Mouse (Mus musculus) limb, embryonic 13.5 days (tissue): Measurements from ENCODE around the gene Lpcat1. TPM values are rescaled to one million over a fixed set of nuclear protein-coding genes. Genes with fewer than 3 reads are reported as not detected.

Experiments used
- ATAC-seq: fragments of 200-750 bp; cut with Nextera tagmentation; 2 replicates; pipeline ENCODE4 v1.8.0; 2017; ENCODE audit warnings: low read depth, moderate number of reproducible peaks, moderate TSS enrichment; ENCODE audit not compliant: low FRiP score
- H3K27ac ChIP-seq: fragments of 300-500 bp; sonication (generic); 2 replicates; pipeline ENCODE4 v1.5.1; 2015; ENCODE audit warnings: inconsistent platforms, mild to moderate bottlenecking, moderate library complexity
- H3K27me3 ChIP-seq: fragments of 300-500 bp; sonication (generic); 2 replicates; pipeline ENCODE4 v1.6.1; 2015; ENCODE audit warnings: mild to moderate bottlenecking, inconsistent platforms
- H3K36me3 ChIP-seq: fragments of 300-500 bp; sonication (generic); 2 replicates; pipeline ENCODE4 v1.6.1; 2015; ENCODE audit warnings: inconsistent platforms, mild to moderate bottlenecking, moderate library complexity
- H3K4me1 ChIP-seq: fragments of 300-500 bp; sonication (generic); 2 replicates; pipeline ENCODE4 v1.6.1; 2015; ENCODE audit warnings: inconsistent platforms
- H3K4me2 ChIP-seq: fragments of 300-500 bp; sonication (generic); replicated peaks from 2 replicates; pipeline ENCODE4 v1.6.1; 2015; ENCODE audit warnings: inconsistent platforms, mild to moderate bottlenecking, moderate library complexity
- H3K4me3 ChIP-seq: fragments of 300-500 bp; sonication (generic); 2 replicates; pipeline ENCODE4 v1.5.1; 2015; ENCODE audit warnings: moderate library complexity, mild to moderate bottlenecking, inconsistent platforms
- H3K9ac ChIP-seq: fragments of 300-500 bp; sonication (generic); 2 replicates; pipeline ENCODE4 v1.6.1; 2015; ENCODE audit warnings: mild to moderate bottlenecking, inconsistent platforms
- H3K9me3 ChIP-seq: fragments of 300-500 bp; sonication (generic); 2 replicates; pipeline ENCODE4 v1.6.1; 2016; ENCODE audit warnings: inconsistent platforms
- WGBS: fragments of 180-500 bp; shearing (Covaris S2); methylation state at CpG from one replicate; pipeline ENCODE4 v1.1.7; 2015; 5-methylcytosine and 5-hydroxymethylcytosine counted together
- polyA plus RNA-seq: library from polyadenylated mRNA; unstranded; fragments of >200 nt; fragmentation: Nextera tagmentation; extraction: Ambion mirVana; gene quantifications from 2 replicates; pipeline ENCODE4 v1.2.1, GENCODE M21; 2015

Gene Lpcat1
- polyA plus RNA-seq, 1 experiment from 2014 or later, result 53.6 TPM

GRCm38 (mm10) chr13:73468834-73469233 lies 1.8 kb downstream of the Lpcat1 start:
- Histone ChIP-seq H3K4me3 (peak overlapping the region; percentile 87), H3K4me2 (peak overlapping the region; percentile 91), H3K27me3 (no peaks in the 10 kb centered on the region), H3K4me1 (peaks cover 47% of the 10 kb centered on the region), H3K36me3 (peaks cover 10% of the 10 kb centered on the region; the same call in 1 of the 2 replicates), H3K27ac (no peak overlapping the region), H3K9ac (peak overlapping the region; percentile 95), H3K9me3 (no peaks in the 10 kb centered on the region)
- no peak for ATAC-seq
- 66% methylated on average over 3 of the region's 3 CpGs for WGBS

- no peak for ATAC-seq
- H3K27ac ChIP-seq, result no peak overlapping the region
- WGBS, result 63% methylated on average over 9 of the region's 9 CpGs
- H3K9ac ChIP-seq, result peak overlapping the region; percentile 95
- H3K4me2 ChIP-seq, result peak overlapping the region; percentile 91
- no peaks in the 10 kb centered on the region for H3K27me3 ChIP-seq
- peaks cover 47% of the 10 kb centered on the region for H3K4me1 ChIP-seq
- H3K36me3 ChIP-seq, result peaks cover 10% of the 10 kb centered on the region; the same call in 1 of the 2 replicates
- H3K4me3 ChIP-seq, result peak overlapping the region; percentile 87; the same call in 1 of the 2 replicates
- no peaks in the 10 kb centered on the region for H3K9me3 ChIP-seq
These were observed 2.4 kb downstream of the Lpcat1 start for GRCm38 (mm10) chr13:73469257-73469967.

- 59% methylated on average over 3 of the region's 3 CpGs for WGBS
- H3K4me1 ChIP-seq, result peaks cover 43% of the 10 kb centered on the region
These were observed 5.5 kb downstream of the Lpcat1 start for GRCm38 (mm10) chr13:73472481-73472880.

GRCm38 (mm10) chr13:73473746-73474145 lies 6.7 kb downstream of the Lpcat1 start:
- peaks cover 19% of the 10 kb centered on the region for H3K36me3 ChIP-seq
- 93% methylated on average over 2 of the region's 2 CpGs for WGBS
- no peaks in the 10 kb centered on the region for H3K27me3 ChIP-seq

More at GRCm38 (mm10) chr13:73472481-73472880, 5.5 kb downstream of the Lpcat1 start:
- no peak for ATAC-seq
- no peaks in the 10 kb centered on the region for H3K27me3 ChIP-seq
- no peaks in the 10 kb centered on the region for H3K9me3 ChIP-seq
- H3K4me3 ChIP-seq, result no peak overlapping the region
- H3K9ac ChIP-seq, result no peak overlapping the region
- H3K36me3 ChIP-seq, result peaks cover 19% of the 10 kb centered on the region
- H3K4me2 ChIP-seq, result no peak overlapping the region
- H3K27ac ChIP-seq, result no peak overlapping the region

GRCm38 (mm10) chr13:73474163-73474562 lies 7.2 kb downstream of the Lpcat1 start:
- H3K9ac ChIP-seq, result no peak overlapping the region
- no peak overlapping the region for H3K27ac ChIP-seq
- peaks cover 40% of the 10 kb centered on the region for H3K4me1 ChIP-seq
- H3K36me3 ChIP-seq, result peaks cover 19% of the 10 kb centered on the region
- H3K27me3 ChIP-seq, result no peaks in the 10 kb centered on the region
- H3K9me3 ChIP-seq, result no peaks in the 10 kb centered on the region
- ATAC-seq, result no peak
- H3K4me2 ChIP-seq, result no peak overlapping the region
- no peak overlapping the region for H3K4me3 ChIP-seq
- 82% methylated on average over 6 of the region's 6 CpGs for WGBS

More at GRCm38 (mm10) chr13:73473746-73474145, 6.7 kb downstream of the Lpcat1 start:
- no peak overlapping the region for H3K9ac ChIP-seq
- no peak for ATAC-seq
- no peaks in the 10 kb centered on the region for H3K9me3 ChIP-seq
- H3K4me2 ChIP-seq, result no peak overlapping the region
- H3K4me3 ChIP-seq, result no peak overlapping the region
- no peak overlapping the region for H3K27ac ChIP-seq
- H3K4me1 ChIP-seq, result peaks cover 45% of the 10 kb centered on the region

- H3K27me3 ChIP-seq, result no peaks in the 10 kb centered on the region
- 88% methylated on average over 12 of the region's 12 CpGs for WGBS
- peaks cover 29% of the 10 kb centered on the region for H3K4me1 ChIP-seq
- no peak overlapping the region for H3K4me2 ChIP-seq
- no peaks in the 10 kb centered on the region for H3K9me3 ChIP-seq
- peaks cover 11% of the 10 kb centered on the region for H3K36me3 ChIP-seq
- no peak overlapping the region for H3K9ac ChIP-seq
- H3K27ac ChIP-seq, result no peak overlapping the region
- no peak for ATAC-seq
- H3K4me3 ChIP-seq, result no peak overlapping the region
These were observed 8.3 kb downstream of the Lpcat1 start for GRCm38 (mm10) chr13:73475058-73475980.

- Histone ChIP-seq H3K36me3 (peaks cover 9% of the 10 kb centered on the region), H3K27ac (no peak overlapping the region), H3K27me3 (no peaks in the 10 kb centered on the region), H3K9ac (no peak overlapping the region), H3K4me2 (no peak overlapping the region), H3K4me1 (peaks cover 26% of the 10 kb centered on the region), H3K9me3 (no peaks in the 10 kb centered on the region), H3K4me3 (no peak overlapping the region)
- no peak for ATAC-seq
- WGBS, result 91% methylated on average over 5 of the region's 5 CpGs
These were observed 9.3 kb downstream of the Lpcat1 start for GRCm38 (mm10) chr13:73476259-73476658.

GRCm38 (mm10) chr13:73476796-73477195 lies 9.8 kb downstream of the Lpcat1 start:
- H3K27me3 ChIP-seq, result no peaks in the 10 kb centered on the region
- no peak overlapping the region for H3K4me3 ChIP-seq
- H3K36me3 ChIP-seq, result peaks cover 9% of the 10 kb centered on the region
- WGBS, result 84% methylated on average over 8 of the region's 8 CpGs
- no peak for ATAC-seq
- no peak overlapping the region for H3K4me2 ChIP-seq
- no peak overlapping the region for H3K27ac ChIP-seq
- H3K4me1 ChIP-seq, result peaks cover 26% of the 10 kb centered on the region
- no peak overlapping the region for H3K9ac ChIP-seq
- H3K9me3 ChIP-seq, result no peaks in the 10 kb centered on the region

GRCm38 (mm10) chr13:73477841-73478240 lies 10.8 kb downstream of the Lpcat1 start:
- H3K36me3 ChIP-seq, result peaks cover 9% of the 10 kb centered on the region
- H3K4me3 ChIP-seq, result no peak overlapping the region
- H3K9ac ChIP-seq, result no peak overlapping the region
- H3K9me3 ChIP-seq, result no peaks in the 10 kb centered on the region
- peaks cover 18% of the 10 kb centered on the region for H3K4me1 ChIP-seq
- no peak overlapping the region for H3K27ac ChIP-seq
- 89% methylated on average over 2 of the region's 2 CpGs for WGBS
- H3K27me3 ChIP-seq, result no peaks in the 10 kb centered on the region
- no peak for ATAC-seq
- no peak overlapping the region for H3K4me2 ChIP-seq

GRCm38 (mm10) chr13:73482476-73482875 lies 15.5 kb downstream of the Lpcat1 start:
- WGBS, result 85% methylated on average over 7 of the region's 7 CpGs
- H3K4me3 ChIP-seq, result no peak overlapping the region
- 0 out of 2 replicates have a peak, but pooled peaks cover 5% of the 10 kb centered on the region for H3K9me3 ChIP-seq
- no peak overlapping the region for H3K27ac ChIP-seq
- H3K27me3 ChIP-seq, result no peaks in the 10 kb centered on the region
- peaks cover 34% of the 10 kb centered on the region for H3K36me3 ChIP-seq
- H3K4me2 ChIP-seq, result no peak overlapping the region
- peaks cover 10% of the 10 kb centered on the region for H3K4me1 ChIP-seq
- no peak for ATAC-seq
- no peak overlapping the region for H3K9ac ChIP-seq

GRCm38 (mm10) chr13:73483331-73483730 lies 16.3 kb downstream of the Lpcat1 start:
- ATAC-seq, result no peak

GRCm38 (mm10) chr13:73484171-73484570 lies 17.2 kb downstream of the Lpcat1 start:
- no peak for ATAC-seq
- 73% methylated on average over 5 of the region's 5 CpGs for WGBS
- Histone ChIP-seq H3K4me1 (no peaks in the 10 kb centered on the region), H3K4me3 (no peak overlapping the region), H3K36me3 (peaks cover 49% of the 10 kb centered on the region), H3K4me2 (no peak overlapping the region), H3K27me3 (no peaks in the 10 kb centered on the region), H3K9me3 (0 out of 2 replicates have a peak, but pooled peaks cover 5% of the 10 kb centered on the region), H3K27ac (no peak overlapping the region), H3K9ac (no peak overlapping the region)

More at GRCm38 (mm10) chr13:73483331-73483730, 16.3 kb downstream of the Lpcat1 start:
- Histone ChIP-seq H3K27me3 (no peaks in the 10 kb centered on the region), H3K4me1 (peaks cover 2% of the 10 kb centered on the region; the same call in 1 of the 2 replicates), H3K9me3 (0 out of 2 replicates have a peak, but pooled peaks cover 5% of the 10 kb centered on the region), H3K36me3 (peaks cover 41% of the 10 kb centered on the region), H3K27ac (no peak overlapping the region), H3K4me3 (no peak overlapping the region), H3K4me2 (no peak overlapping the region), H3K9ac (no peak overlapping the region; the same call in 1 of the 2 replicates)
- WGBS, result 91% methylated on average over 6 of the region's 6 CpGs
